Mouse (Mus musculus) bone marrow macrophage, adult 2 months (primary cell): ENCODE results near the gene Angptl8.

Experiments used
- CTCF ChIP-seq: IDR thresholded peaks from 2 replicates; pipeline ENCODE4 v1.5.1; 2012; ENCODE audit warnings: low read depth, mild to moderate bottlenecking, low read length, moderate library complexity
- POLR2A ChIP-seq: IDR thresholded peaks from 2 replicates; pipeline ENCODE4 v1.6.1; 2012; ENCODE audit warnings: mild to moderate bottlenecking, low read depth, low read length, borderline replicate concordance

DNA sequence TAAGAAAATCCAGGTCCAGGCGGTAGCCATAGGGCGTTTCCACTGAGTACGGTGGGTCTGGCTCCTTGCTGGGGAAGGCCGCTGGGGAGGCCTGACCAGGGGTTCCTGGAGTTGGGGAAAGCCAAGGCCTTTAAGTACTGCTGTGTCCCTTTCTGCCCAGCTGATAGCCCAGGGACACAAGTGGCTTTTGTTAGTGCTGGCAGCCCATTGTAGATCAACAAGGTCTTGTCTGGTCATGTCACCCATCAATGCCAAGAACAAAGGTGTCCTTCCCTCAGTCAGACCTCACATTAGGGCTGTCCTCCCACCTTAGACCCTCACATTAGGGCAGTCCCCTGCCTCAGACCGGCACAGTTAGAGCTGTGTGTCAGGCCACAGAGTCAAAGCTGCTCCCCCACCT, 39.7 kb upstream of the Angptl8 start:
- TF ChIP-seq CTCF: no peak
- no peak for TF ChIP-seq POLR2A
